11 mouse cellular contexts compared by ENCODE assay signal in the genomic region with DNA sequence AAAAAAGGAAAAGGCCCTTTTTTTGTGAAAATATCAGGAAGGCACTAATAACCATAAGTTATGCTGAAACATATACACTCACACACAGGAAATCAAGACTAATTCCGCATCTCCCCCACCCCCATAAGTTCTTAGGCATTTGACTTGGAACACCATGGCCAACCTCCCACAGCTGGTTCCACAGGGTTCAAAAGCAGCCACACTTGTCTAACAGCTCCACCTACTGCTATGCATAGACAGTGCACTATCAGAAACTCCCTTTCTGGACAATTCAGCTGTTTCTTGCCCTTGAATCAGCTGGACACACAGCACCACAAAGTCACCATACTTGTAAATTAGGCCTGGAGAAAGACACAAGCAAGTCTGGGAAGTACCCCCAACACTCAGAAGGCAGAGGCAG. TPM values are rescaled to one million over a fixed set of nuclear protein-coding genes. Genes with fewer than 3 reads are reported as not detected.
A peak's percentile ranks its signal among the peaks of the same experiment; 100 is the strongest.
DNase-seq lines count a peak whose midpoint lies in the region; ATAC-seq lines count a peak whose summit lies in the region.
"Had no signal": no experiment of that assay in that cellular context is flagged by ENCODE, and none has a peak within 500 bp of the region (broad histone marks: within the 10 kb centered on the region; RNA-seq: fewer than 3 reads in every experiment).

No protein-coding gene starts in this region.

- H3K9me3 ChIP-seq in intestine, embryonic 15.5 days, result no peaks in the 10 kb centered on the region
- no peaks in the 10 kb centered on the region for H3K9me3 ChIP-seq in intestine, embryonic 16.5 days (ENCODE audit: control insufficient read depth, low read length)
- H3K9me3 ChIP-seq: embryonic facial prominence, embryonic 15.5 days; heart, embryonic 15.5 days had no signal

- no peak overlapping the region for H3K9ac ChIP-seq in intestine, embryonic 15.5 days
- no peak overlapping the region for H3K9ac ChIP-seq in intestine, embryonic 16.5 days (ENCODE audit: low read depth, low read length)
- H3K9ac ChIP-seq: embryonic facial prominence, embryonic 15.5 days; heart, embryonic 15.5 days; limb, embryonic 13.5 days had no signal

- no peaks in the 10 kb centered on the region for H3K4me1 ChIP-seq in intestine, embryonic 15.5 days (replicated peaks)
- H3K4me1 ChIP-seq in intestine, embryonic 16.5 days (ENCODE audit: control insufficient read depth, insufficient read depth, low read length), result no peaks in the 10 kb centered on the region
- H3K4me1 ChIP-seq: embryonic facial prominence, embryonic 15.5 days; heart, embryonic 15.5 days; limb, embryonic 13.5 days had no signal

- H3K27ac ChIP-seq in intestine, embryonic 15.5 days, result no peak overlapping the region
- H3K27ac ChIP-seq in intestine, embryonic 16.5 days (ENCODE audit: low read length), result no peak overlapping the region
- H3K27ac ChIP-seq: embryonic facial prominence, embryonic 15.5 days; heart, embryonic 15.5 days; limb, embryonic 13.5 days had no signal

- no peaks in the 10 kb centered on the region for H3K27me3 ChIP-seq in intestine, embryonic 15.5 days (replicated peaks)
- no peaks in the 10 kb centered on the region for H3K27me3 ChIP-seq in intestine, embryonic 16.5 days (replicated peaks; ENCODE audit: control insufficient read depth, insufficient read depth, low read length)
- H3K27me3 ChIP-seq: embryonic facial prominence, embryonic 15.5 days; heart, embryonic 15.5 days; limb, embryonic 13.5 days had no signal

- ATAC-seq in intestine, embryonic 15.5 days, result peak; percentile 56; the same call in 1 of the 2 replicates
- ATAC-seq in intestine, embryonic 16.5 days, result no peak

- peaks cover 41% of the 10 kb centered on the region for H3K36me3 ChIP-seq in intestine, embryonic 15.5 days
- peaks cover 24% of the 10 kb centered on the region; the same call in 1 of the 2 replicates for H3K36me3 ChIP-seq in intestine, embryonic 16.5 days (ENCODE audit: control insufficient read depth, insufficient read depth, low read length)

- no peak overlapping the region for H3K4me2 ChIP-seq in intestine, embryonic 15.5 days (replicated peaks)
- H3K4me2 ChIP-seq in intestine, embryonic 16.5 days (ENCODE audit: low read depth, low read length), result no peak overlapping the region
- H3K4me2 ChIP-seq: embryonic facial prominence, embryonic 15.5 days; heart, embryonic 15.5 days; limb, embryonic 13.5 days had no signal

- peak; percentile 55 for DNase-seq in 3T3-L1 (ENCODE audit: low read depth, low spot score)
- peak; percentile 26 for DNase-seq in adipocyte (ENCODE audit: low spot score)
- peak; percentile 14 to 15 for DNase-seq in kidney, postnatal 36 days
- no peak for DNase-seq in ovary, adult 18-20 months (ENCODE audit: low spot score)
- no peak for DNase-seq in layer of hippocampus, adult 9-11 months
- DNase-seq in spleen, postnatal 4 days (ENCODE audit: low spot score in 2 of 2), result no peak

- no peak overlapping the region for H3K4me3 ChIP-seq in intestine, embryonic 15.5 days (replicated peaks)
- no peak overlapping the region for H3K4me3 ChIP-seq in intestine, embryonic 16.5 days (ENCODE audit: low read length)
- H3K4me3 ChIP-seq: embryonic facial prominence, embryonic 15.5 days; heart, embryonic 15.5 days; limb, embryonic 13.5 days had no signal

- 64% methylated on average over 1 of the region's 1 CpGs for whole genome bisulfite sequencing in intestine, embryonic 15.5 days
- 50% methylated on average over 1 of the region's 1 CpGs for WGBS in intestine, embryonic 16.5 days

RNA-seq across cellular contexts. Expression of a gene that starts 33.6 kb away (rescaled TPM):
- 10.1 and 10.2 TPM in 2 replicates for polyA plus RNA-seq in intestine, embryonic 15.5 days (2015; fragmentation: Nextera tagmentation; extraction: Ambion mirVana)
- polyA plus RNA-seq in intestine, embryonic 16.5 days (2015; fragmentation: Nextera tagmentation; extraction: Ambion mirVana), result 10.0 and 11.4 TPM in 2 replicates

Comparison
In these comparisons a context has a peak if more than half of its experiments do, and no peak if none do; other contexts are left out.
1. DNase-seq: peak in 3T3-L1 (single experiment), adipocyte (single experiment) and kidney, postnatal 36 days (2 of 2); none in ovary, adult 18-20 months (single experiment), layer of hippocampus, adult 9-11 months (single experiment) and spleen, postnatal 4 days (0 of 2).